Mouse (Mus musculus) retina, postnatal 7 days (tissue): ENCODE results near the gene Hoxc5.

Experiments
- DNase-seq: peaks from one replicate; pipeline ENCODE4 v3.0.0-alpha.2; 2012; ENCODE audit warnings: low read depth, low spot score

Gene Hoxc5

DNA sequence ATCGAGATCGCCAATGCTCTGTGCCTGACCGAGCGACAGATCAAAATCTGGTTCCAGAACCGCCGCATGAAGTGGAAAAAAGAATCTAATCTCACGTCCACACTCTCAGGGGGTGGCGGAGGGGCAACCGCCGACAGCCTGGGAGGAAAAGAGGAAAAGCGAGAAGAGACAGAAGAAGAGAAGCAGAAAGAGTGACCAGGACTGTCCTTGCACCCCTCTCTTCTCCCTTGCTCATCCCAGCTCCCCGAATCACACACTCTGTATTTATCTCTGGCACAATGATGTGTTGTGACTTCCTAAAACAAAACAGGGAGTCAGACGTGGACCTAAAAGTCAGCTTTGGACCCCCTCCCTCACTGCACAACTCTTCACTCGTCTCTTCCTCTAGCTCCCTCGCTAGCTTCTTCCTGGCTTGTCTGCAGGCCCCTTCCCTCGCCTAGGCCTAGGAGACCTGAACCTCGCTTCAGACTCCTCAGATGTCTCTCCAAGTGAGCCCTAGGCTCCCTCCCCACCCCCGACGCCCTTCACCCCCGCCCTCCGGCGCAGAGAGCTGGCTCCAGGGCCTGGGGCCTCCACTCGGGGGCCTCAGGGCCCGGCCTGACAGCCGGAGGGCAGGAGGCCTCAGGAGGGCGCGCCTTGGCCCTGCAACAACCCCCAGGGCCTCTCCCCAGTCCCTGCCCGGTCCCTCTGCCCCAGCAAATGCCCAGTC, 43.8 kb downstream of the Hoxc5 start:
- DNase-seq = no peak

DNA sequence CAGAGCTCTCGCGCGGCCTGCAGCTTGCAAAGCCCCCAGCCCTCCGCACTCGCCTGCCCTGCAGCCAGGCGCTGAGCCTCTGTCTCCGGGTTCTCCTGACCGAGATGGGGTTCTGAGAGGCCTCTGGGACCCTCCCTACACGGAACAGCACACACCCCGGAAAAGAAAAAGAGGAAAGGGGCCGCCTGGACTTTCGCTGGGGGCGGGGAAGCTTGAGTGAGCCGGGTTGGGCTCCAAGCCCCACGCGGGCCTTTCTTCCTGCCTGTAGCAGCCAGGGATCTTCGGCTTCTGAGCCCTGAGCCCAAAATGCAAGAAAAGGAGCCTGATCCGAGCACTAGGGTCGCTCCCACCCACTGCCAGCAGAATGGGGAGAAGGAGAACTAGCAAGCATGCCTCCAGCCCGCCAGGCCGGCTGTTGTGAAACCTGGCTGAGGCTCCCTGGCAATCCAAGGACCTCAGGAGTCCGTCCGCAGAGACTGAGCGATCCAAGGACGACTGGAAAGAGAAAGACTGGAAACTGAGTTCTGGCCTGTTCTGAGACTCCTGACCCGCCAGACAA, 44.8 kb downstream of the Hoxc5 start:
- no peak for DNase-seq

DNA sequence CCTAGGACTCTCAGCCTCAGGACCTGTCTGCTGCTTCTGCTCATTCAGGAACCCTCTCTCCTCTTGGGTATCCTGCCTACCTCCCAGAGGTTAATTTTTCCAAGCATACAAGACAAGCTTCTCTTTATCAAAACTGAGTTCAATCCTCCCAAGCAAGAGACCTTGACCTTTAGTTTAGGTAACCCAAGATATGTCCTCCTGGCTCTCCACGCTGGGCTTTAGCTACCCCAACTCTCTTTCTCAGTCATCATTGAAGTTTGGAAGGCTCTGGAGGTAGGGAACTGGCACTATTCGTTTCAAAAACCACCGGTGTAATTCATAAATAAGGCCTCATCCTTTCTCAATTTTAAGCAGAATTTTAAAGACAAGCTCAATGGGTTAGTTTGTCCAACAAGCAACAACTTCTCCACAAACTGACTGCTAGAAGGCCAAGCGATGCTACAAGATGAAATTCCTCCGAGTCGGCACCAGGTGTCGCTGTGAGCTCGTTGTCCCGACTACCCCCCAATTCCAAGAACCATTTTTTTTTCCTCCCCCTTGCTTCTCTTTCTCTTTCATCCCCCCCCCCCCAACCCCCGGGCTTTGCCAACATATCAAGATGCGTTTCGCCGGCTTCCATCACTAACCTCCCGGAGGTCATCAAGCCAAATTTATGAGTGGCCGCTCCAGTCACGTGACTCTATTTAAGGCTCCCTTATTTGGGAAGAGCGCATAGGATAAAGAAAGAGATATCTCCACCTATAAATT, 46.2 kb downstream of the Hoxc5 start:
- no peak for DNase-seq

DNA sequence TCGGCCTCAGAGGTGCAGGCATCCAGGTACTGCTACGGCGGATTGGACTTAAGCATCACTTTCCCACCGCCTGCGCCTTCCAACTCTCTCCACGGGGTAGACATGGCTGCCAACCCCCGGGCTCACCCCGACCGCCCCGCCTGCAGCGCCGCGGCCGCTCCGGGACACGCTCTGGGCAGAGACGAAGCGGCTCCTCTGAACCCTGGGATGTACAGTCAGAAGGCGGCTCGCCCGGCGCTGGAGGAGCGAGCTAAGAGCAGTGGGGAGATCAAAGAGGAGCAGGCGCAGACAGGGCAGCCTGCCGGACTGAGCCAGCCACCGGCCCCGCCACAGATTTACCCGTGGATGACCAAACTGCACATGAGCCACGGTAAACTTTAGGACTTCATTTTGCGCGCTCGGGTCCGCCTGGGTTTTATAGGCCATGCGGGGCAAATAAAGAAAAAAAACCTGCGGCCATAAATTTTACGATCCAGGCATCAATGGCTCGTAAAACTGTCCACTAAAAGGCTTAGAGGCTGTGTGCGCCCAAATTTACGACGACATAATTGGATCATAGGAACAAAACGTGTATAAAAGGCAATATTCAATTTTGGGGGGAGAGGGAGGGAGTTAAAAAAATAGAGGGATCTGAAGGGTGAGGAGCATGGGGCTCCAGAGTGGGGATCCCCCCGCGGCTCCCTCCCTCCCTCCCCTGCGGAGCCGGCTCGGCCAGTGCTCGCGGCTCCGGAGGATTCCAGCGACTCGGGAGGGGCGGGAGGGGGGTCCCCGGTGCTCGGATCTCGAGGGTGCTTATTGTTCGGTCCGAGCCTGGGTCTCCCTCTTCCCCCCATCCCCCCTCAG, 47.1 kb downstream of the Hoxc5 start:
- DNase-seq = no peak

DNA sequence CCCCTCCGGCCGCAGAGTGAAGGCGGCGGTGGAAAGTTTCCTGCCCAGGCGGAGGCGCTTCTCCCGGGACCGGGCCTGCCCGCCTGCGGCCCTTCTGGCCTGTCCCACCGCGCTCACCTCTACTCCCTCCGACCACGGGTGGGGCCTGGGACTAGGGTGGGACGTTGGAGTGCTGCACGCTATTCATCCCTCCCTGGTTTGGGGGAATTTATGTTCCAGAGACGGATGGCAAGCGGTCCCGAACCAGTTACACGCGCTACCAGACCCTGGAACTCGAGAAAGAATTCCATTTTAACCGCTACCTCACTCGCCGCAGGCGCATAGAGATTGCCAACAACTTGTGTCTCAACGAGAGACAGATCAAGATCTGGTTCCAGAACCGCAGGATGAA, 47.8 kb downstream of the Hoxc5 start:
- no peak for DNase-seq

DNA sequence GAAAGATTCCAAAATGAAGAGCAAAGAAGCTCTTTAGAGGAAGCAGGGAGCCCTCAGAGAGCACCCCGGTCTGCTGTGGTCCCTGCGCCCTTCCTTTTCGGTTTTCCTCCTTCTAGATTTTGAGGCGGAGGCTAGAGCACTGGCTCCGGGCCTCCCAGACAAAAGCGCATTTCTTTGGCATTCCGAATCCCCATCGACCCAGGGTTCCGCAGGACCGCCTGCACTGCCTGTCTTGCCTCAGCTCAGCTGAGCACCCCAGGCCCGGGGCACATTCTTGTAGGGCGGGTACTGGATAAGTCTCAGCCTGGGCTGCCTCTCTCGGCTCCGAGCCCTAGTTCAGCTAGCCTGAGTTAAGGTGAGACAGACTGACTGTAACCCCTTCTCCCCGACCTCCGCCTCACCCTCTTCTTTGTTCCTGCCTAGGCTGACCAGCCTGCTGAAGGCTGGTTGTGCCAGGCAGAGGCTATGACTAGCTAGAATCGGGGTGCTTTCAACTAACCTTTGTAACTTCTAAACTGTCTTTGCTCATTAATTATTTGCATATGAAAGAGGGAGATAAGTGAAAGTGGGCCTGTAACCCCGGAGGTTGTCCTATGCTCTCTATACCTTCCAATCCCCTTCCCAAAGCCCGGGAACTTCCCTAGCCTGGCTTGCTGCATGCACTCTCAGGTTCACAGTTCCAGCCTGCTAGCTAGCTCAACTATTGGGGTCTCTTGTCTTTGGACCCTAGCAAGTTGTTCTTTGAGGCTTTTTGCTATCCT, 48.3 kb downstream of the Hoxc5 start:
- no peak for DNase-seq

DNA sequence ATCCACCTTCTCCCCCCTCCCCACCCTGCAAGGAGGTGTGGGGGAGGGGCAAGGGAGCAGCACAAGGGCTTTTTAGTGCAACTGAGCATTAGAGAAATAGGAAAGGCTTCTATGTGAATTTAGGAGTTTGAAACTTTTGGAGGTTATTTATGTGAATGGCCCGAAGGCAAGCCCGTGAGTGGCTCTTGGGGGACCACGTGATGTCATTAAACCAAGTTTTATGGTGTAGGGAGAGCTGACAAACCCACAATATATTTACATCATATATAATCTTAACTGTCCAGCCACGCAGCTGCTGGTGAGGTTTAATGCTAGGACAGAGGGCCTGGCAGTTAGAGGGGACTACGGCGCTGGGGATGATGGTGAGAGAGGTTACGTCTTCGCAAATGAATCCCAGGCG, 51.4 kb downstream of the Hoxc5 start, which contains the start of gene Hoxc4:
Gene Hoxc4 (plus strand): TSS at position 299 of the 400 bp plus-strand sequence.
- DNase-seq = no peak

DNA sequence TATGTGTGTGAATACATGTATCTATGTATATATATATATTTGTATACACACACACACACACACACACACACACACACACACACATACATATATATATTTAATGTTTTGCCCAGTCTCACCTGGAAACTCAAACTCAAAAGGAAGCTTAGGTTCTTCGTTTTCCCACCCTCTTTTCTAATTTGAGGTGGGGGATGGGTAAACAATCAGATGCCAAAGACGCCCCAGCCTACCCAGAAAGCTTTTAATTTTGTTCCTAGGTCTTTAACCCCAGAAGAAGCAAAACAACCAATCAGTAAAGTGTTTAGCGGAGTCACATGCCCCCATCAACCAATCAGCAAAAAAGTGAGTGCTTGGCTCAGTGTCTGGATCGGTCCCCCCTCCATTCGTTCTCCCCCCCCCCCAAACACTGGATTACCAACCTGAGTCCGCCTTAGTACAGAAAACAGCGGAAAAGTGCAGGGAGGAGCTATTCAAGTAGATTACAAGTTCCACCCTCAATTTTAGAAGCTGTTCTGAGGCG, 53.7 kb downstream of the Hoxc5 start:
- DNase-seq = no peak

DNA sequence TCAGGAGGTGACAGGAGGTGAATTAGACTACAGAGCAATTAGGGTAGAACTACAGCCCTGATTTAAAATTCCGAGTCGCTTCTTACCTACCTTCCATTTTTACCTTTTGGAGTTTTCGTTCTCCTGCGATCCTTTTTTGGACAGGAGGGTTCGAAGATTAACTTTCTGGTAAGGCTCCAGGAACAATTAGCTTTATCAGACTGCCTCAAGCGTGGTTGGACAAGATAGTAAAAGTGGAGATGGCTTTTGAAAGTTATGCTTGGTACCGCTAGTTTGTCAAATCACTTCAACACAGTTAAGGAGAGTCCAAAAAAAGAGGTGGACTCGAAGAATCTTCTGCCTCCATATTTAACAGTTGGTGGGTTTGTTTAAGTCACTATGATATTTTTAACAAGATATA, 54.3 kb downstream of the Hoxc5 start:
- no peak for DNase-seq

DNA sequence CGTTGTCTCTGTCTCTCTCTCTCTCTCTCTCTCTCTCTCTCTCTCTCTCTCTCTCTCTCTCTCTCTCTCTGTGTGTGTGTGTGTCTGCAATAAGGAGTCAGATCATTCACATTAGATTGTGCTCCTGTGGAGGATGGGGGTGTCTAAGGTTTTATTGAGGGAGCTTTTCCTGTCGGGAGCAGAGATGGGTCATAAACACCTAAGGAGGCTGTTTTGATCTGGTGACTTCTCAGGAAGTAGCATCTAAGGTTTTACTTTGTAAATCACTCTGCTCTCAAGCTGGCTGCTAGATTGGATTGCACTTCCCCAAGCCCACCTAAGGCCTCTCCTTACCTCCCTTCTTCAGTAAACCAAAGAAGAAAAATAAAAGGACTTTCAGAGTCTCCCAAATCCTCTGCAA, 56.9 kb downstream of the Hoxc5 start:
- DNase-seq = no peak

DNA sequence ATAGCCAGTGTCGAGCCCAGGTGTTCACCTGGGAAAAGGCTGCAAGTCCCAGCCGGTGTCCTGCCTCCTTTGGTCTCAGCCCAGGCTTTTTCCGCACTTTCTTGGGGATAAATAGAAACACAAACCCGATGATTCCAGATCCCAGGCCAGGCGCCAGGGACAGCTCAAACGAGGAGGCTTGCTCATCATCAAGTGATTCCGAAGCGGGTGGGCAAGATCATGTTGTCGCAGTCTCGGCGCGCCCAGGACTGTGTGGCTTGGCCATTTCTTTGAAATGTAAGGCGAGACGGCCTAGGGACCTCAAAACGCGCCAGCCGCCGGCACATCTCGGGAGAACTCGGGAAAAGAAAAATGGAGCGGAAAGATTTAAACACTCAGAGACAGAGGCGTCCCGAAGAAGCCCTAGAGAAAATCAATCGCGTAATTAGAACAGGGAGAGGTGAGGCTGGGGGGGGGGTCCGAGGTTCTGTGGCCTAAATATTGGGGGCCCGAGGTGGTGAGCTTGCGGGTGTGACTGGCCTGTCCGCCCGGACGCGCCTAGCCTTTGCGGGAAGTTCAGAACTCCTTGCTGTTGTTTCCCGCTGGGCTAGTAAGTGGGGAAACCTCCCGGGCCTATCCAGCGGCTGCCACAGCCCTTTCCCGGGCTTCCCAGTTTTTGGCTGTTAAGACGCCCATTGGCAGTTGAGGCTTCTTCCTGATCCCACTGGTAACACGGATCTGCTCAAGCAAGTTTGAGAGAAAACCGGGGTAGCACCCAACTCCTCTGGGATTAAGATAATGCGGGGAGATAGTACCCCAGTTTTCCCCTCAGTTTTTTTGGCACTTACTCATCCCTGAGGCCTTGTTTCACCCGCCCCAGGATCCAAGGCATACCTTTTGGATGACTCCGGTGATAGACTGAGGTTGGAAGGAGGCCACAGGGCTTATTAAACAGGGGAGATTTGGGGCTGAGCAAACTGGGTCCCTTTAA, 60.3 kb downstream of the Hoxc5 start:
- DNase-seq = no peak

DNA sequence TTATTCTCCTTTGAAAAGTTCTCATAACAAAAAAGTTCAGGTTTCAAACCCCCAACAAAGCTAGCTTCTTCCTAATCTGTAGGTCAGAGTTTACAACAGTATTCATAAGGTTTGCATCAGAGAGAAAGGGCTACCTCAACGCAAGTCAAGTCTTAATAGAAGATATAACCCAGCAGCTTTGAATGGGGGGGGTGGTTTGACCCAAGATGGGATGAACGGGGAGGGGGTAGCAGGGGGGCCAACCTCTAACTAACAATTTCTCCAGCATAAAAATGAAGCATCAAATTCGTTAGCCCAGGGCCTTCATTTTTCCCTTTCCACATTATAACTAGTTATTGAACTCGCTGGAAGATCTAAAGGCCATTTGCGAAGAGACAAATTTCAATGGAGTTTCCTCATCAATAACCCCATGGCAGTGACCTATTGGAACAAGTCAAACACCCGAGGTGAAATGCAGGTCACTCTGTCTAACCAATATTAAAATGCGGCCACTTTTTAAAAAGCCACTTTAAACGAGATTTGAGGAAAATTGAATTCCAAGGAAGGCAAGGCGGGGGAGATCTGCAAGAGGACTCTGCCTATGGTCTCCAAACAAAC, 61.8 kb downstream of the Hoxc5 start:
- no peak for DNase-seq

DNA sequence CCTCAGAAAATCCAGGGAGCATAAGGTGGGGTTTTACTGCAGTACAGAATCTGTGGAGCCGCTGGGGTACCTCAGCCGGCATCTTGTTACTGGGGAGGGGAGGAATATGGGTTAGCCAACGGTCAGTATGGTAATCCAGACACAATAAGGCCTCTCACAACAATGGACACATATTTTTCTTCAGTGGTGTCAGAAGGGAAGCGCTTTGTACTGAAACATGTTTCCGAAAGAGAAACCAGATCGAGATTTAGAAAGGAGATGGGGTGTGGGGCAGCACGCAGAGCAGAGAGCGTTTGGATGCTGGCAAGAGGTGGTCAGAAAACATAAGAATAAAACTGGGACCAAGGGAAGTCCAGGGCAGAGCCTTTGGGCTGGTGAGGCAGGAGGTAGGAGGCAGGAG, 62.9 kb downstream of the Hoxc5 start:
- DNase-seq = no peak

DNA sequence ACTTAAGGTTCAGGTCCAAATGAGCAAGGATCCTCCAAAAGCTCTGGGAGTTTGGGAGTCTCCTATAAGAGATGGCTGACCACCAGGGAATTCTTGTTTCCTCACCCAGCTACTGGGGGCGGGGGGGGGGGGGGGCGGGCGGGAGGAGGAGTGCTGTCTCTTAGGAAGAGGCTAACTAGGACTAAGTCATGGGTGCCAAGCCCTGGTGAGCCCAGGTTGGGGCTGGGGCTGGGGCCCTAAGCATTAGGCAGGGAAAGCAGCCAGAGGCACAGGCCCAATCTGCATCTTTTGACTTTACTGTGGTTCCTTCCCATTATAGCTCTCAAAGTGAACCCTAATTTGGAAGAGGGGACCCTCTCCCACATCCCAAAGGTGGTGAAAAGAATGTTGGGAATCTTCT, 64.9 kb downstream of the Hoxc5 start:
- no peak for DNase-seq

DNA sequence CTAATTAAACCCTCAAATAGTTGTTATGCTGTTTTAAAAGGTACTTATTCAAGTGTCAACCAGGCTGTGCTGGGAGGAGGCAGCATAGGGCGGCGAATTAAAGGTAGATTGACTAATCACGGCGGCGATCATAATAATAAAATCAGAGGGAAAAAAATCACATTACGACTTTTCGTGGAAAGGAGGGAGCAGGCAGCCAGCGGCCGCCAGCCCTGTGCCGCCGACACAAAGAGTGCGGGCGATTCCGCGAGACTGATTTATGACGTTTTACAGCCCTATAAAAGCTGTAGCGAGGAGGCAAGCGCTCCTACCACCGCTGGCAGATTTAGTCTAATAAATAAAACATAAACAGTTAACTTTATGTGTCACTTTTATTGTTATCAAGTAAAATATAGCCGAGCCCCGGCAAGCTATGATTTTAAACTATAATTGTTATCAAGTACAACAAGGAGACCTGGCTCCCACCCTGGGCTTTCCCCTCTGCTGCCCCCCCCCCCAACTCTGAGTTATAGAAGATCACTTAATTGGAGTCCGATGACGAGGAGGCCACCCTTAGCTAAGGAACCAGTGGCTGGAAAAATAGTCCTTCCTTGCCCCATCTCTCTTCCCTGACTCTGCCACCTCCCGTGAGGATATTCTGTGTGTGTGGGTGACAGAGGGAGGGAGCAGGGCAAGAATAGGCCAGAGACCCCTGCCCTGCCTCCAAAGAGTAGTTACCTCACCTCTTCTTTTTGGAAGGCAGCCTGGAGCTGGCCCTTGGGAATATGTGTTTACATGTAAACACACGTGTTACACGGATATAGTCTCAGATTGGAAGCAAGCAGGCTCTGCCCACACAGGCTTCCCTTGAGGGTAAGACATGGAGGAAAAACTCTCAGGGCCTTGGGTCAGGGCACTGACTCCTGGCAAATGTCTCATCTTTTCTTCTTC, 65.7 kb downstream of the Hoxc5 start:
- no peak for DNase-seq

DNA sequence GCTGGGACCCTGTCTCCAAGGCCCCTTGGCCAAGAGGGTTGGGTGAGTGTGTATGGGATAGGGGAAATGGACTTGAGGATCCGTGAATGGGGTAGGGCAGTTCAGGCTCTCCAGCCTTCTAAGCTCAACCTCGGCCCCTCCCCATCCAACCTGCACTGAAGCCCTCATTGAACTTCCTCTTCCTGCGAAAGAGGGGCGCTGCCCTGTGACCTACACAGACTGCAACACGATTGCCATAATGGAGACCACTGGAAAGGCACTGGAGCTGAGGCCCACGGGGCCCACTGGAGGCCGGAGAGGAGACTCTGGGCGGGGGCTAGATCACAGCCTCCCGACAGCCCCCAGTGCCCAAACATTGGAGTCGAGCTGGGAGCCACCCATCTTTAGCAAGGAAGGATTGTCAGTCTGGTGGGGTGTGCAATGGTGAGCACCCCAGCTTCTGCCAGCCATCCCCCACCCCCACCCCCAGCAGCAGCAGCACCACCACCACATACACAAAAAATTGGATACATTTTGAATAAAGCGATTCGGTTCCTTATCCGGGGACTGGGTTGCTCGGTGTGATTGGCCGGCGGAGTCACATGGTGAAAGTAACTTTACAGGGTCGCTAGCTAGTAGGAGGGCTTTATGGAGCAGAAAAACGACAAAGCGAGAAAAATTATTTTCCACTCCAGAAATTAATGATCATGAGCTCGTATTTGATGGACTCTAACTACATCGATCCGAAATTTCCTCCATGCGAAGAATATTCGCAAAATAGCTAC, 67.0 kb downstream of the Hoxc5 start:
- no peak for DNase-seq

DNA sequence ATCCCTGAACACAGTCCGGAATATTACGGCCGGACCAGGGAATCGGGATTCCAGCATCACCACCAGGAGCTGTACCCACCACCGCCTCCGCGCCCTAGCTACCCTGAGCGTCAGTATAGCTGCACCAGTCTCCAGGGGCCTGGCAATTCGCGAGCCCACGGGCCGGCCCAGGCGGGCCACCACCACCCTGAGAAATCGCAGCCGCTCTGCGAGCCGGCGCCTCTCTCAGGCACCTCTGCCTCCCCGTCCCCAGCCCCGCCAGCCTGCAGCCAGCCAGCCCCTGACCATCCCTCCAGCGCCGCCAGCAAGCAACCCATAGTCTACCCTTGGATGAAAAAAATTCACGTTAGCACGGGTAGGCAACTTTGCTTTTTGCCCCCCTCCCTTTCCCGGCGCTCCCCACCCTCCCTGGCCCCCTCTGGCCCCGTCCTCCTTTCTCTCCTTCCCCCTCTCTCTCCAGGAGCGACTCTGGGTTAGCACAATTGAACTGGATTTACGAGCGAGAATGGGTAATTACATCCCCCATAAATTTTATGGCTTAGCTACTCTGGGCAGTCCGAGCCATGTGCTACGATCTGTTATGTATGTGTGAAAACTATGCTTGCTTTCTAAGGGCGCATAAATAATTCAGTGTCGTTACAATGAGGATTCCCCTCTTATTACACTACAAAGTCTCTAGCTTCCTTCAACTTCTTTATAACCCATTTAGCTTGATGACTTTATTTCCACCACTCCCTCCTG, 67.7 kb downstream of the Hoxc5 start:
- DNase-seq = no peak
